Mouse (Mus musculus): ENCODE results near the gene Ttc38.

Ttc38 gene

GRCm38 (mm10) chr15:85897113-85897512, 65.0 kb downstream of the Ttc38 start:
- no peak for DNase-seq (ENCODE audit: low spot score)

GRCm38 (mm10) chr15:85899396-85899795, 67.3 kb downstream of the Ttc38 start:
- DNase-seq (ENCODE audit: low spot score) = no peak

GRCm38 (mm10) chr15:85900318-85900717, 68.2 kb downstream of the Ttc38 start:
- no peak for DNase-seq (ENCODE audit: low spot score)

GRCm38 (mm10) chr15:85900801-85901200, 68.7 kb downstream of the Ttc38 start:
- DNase-seq (ENCODE audit: low spot score) = no peak

- DNase-seq (ENCODE audit: low spot score) = no peak
Observed at GRCm38 (mm10) chr15:85902505-85902904, 70.4 kb downstream of the Ttc38 start.

- DNase-seq (ENCODE audit: low spot score) = no peak
Observed at GRCm38 (mm10) chr15:85903826-85904225, 71.7 kb downstream of the Ttc38 start.

All from ovary, postnatal 14 days (tissue).